Mouse (Mus musculus) monocyte, adult 2 months (primary cell): ENCODE measurements around the gene Pex7.

ENCODE experiments used
- DNase-seq, 2 experiments: peaks; one replicate each; pipeline ENCODE4 v3.0.0; 2022; ENCODE audit warnings: low spot score in 2 of 2, low read depth in 1 of 2

The Pex7 gene

GRCm38 (mm10) chr10:19907246-19907804, at the start of gene Pex7:
Pex7 (minus strand) TSS chr10:19907689.
- peak; percentile 76 to 90 for DNase-seq

- DNase-seq: no peak
Observed at GRCm38 (mm10) chr10:19956745-19957144, 49.3 kb upstream of the Pex7 start.

DNA sequence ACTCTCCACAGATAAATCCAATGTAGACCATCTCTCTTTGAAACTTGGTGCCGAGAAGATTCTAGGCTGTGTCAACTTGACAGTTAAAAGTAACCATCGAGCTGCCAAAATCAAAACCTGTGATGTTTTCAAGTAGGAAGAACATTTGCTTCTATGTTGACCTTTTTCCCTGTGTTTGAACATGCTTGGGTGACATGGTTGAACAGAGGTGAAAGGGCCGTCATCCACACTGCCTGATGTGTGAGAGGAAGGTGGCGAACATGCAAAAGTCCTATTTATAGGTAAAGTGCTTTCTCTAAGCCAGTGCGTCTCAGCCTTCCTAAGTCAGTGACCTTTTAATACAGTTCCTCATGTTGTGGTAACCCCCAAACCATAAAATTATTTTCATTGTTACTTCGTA, 48.3 kb upstream of the Pex7 start:
- no peak for DNase-seq

DNA sequence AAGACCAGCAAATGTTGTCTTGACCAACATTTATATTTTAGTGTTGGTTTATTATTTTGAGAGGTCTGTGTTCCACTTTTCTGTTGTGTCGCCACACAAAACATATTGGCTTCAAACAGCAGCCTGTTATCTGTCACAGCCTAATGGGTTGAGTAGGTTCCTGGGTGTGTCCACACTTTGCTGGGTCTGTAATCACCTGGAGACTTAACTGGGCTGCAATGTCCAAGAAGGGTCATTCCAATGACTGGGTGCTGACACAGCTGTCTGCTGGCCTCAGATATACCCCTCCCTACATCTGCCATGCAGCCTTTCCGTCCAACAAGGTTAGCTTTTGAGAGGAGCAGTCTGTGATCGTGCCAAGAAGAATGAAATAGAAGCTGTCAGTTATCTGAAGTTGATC, 47.1 kb upstream of the Pex7 start:
- DNase-seq: no peak

- no peak for DNase-seq
Observed at GRCm38 (mm10) chr10:19953032-19953761, 45.7 kb upstream of the Pex7 start.

DNA sequence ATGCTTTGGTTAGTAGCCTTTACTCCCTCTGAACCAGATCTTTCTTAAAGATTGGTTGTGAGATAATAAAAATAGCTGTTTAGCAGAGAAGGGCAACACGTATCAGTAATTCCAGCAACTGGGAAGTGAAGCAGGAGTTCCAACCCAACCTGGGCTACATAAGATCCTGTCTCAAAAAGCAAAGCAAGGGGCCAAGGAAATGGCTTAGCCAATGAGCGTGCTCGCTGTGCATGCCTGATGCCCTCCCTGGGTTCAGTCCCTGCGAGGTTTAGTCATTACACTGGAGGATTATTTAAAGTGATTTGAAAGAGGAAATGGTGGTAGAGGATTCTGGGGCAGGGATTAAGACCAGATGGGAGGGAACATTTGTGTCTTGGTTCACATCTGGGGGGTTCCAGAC, 41.6 kb upstream of the Pex7 start:
- no peak for DNase-seq

DNA sequence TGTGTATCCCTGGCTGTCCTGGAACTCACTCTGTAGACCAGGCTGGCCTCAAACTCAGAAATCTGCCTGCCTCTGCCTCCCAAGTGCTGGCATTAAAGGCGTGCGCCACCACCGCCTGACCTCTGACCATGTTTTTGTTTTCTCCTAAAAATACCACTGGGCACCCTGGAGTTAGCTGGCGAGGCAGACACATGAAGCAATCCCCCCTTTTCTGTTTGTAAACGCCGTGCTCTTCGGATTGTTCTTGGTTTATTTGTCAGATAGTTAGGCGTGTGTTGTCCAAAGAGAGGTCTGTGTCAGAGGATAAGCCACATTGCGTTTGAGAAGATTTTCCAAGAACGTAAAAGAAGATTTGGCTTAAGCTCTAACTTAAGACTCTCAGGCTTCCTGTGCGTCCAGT, 40.9 kb upstream of the Pex7 start:
- DNase-seq: no peak

- DNase-seq: no peak
Observed at GRCm38 (mm10) chr10:19947901-19948300, 40.4 kb upstream of the Pex7 start.

- no peak for DNase-seq
Observed at GRCm38 (mm10) chr10:19947441-19947840, 40.0 kb upstream of the Pex7 start.

- DNase-seq: no peak
Observed at GRCm38 (mm10) chr10:19946644-19947043, 39.2 kb upstream of the Pex7 start.

DNA sequence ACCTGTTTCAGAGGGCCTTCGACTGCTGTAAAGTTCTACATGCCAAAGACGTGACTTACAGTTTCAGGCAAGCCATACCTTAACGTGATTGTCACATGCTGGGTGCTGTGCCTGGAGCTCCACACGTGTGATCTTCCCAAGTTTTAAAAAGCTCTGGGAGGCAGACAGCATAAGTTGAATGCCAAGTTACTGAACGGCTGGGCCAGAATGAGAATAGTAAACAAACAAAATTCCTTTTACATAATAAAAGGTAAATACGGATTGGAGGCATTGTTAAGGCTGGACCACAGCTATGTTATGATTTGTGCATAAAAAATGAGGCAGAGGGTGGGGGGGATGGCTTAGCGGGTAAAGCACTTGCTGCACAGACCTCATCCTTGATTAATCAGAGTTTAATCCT, 38.2 kb upstream of the Pex7 start:
- DNase-seq: no peak

- DNase-seq: no peak
Observed at GRCm38 (mm10) chr10:19942621-19943020, 35.1 kb upstream of the Pex7 start.

DNA sequence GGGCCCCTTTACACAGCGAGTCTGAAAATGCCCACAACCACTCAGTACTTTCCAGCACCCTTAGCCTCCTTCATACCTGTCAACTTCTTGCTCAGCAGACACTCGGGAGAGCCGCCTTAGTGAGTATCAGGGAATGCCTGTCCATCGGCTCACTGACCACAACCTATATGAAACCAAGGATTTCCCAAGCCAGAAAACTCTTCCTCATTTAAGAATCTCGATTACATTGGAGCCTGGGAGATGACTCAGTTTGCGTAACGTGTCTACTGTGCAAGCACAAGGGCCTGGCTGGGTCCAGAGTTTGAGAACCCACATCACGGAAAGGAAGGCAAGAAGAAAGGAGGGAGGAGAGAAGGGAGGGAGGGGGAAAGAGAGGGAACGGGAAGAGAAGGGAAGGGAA, 34.4 kb upstream of the Pex7 start:
- peak; percentile 21 to 35 for DNase-seq

GRCm38 (mm10) chr10:19941063-19941462, 33.6 kb upstream of the Pex7 start:
- peak; percentile 62 to 65 for DNase-seq

DNA sequence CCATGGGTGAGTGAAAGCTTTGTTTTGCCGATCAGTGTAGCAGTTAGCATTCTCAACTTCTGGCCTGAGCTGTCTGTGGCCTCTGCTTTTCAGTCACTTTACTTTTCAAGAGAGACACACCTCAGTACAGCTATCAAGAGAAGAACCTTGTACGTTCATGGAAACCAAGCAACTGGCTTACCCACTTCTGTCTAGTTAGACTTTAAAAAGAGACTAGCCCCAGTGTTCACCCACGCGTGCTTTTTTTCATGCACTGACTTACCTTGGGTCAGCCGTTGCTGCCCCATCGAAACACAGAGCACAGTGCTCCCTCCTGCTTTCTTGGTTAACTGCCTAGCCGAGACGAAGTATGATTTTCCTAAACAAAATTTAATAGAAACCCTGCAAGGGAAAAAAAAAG, 33.1 kb upstream of the Pex7 start:
- no peak for DNase-seq

DNA sequence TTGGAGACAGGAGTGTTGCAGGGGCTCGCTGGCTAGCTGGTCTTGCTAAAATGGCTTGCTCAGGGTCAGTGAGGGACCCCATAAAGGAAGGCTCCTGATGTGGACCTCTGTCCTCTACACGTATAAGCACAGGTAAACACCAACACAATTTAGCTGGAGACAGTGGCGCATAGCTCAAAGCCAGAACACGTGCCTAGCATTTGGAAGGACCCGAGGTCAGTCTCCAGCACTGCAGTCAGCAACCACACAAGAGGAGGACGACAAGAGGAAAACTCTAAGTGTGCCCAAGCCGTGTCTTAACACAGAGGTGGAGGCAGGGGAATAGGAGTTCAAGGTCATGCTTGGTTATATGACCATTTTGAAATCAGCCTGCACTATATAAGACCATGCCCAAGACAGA, 32.6 kb upstream of the Pex7 start:
- DNase-seq: no peak

- DNase-seq: peak; percentile 29 to 44
Observed at GRCm38 (mm10) chr10:19939282-19939705, 31.8 kb upstream of the Pex7 start.

- DNase-seq: no peak
Observed at GRCm38 (mm10) chr10:19938738-19939137, 31.2 kb upstream of the Pex7 start.

DNA sequence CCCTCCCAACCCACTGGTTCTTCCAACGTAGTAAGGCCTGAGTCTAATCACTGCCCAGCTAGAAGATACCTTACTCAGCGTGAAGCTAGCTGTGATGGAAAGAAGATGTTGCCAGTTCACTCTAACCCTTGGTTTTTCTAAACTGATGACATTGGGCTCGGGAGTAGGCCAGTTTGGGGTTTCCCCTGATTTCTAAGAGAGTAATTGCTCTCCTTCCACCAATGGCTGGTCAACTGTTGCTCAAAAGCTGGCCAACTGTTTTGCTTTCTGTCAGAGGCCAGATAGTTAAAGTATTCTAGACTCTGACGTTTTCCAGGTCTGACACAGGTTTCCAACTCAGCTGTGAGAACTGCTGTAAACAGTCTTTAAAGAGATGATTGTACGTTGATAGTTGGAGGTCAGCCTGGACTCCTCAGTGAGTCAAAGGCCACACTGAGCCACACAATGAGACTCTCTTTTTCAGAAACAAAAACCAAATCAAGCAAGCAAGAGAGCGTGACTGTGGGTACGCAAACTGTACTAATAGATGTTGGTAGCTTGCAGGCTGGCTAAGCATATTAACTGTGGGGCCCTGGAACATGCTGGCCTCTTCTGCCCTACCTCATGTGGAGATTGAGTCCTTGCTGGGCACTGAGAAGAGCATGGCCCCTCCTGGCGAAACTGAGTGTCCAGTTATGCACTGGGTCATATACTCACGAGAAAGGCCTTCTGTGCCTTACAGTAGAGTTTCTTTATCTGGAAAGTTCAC, 29.6 kb upstream of the Pex7 start:
- no peak for DNase-seq

- no peak for DNase-seq
Observed at GRCm38 (mm10) chr10:19935821-19936367, 28.4 kb upstream of the Pex7 start.

GRCm38 (mm10) chr10:19935295-19935623, 27.8 kb upstream of the Pex7 start:
- DNase-seq: no peak
